In genomic region chr6:87292911-87293851, GRCm38 (mm10) we compare ENCODE assay signal across 18 mouse cellular contexts. TPM values are rescaled to one million over a fixed set of nuclear protein-coding genes. Genes with fewer than 3 reads are reported as not detected.
"Had no signal": no experiment of that assay in that cellular context is flagged by ENCODE, and none has a peak within 500 bp of the region (broad histone marks: within the 10 kb centered on the region; RNA-seq: fewer than 3 reads in every experiment).

No protein-coding gene starts in this region.

- H3K27ac ChIP-seq: limb, embryonic 15.5 days; liver, embryonic 12.5 days; midbrain, embryonic 12.5 days; stomach, postnatal 0 days had no signal

- H3K4me3 ChIP-seq: limb, embryonic 15.5 days; liver, embryonic 12.5 days; midbrain, embryonic 12.5 days had no signal

- H3K36me3 ChIP-seq: liver, embryonic 12.5 days; midbrain, embryonic 12.5 days had no signal

- H3K9ac ChIP-seq: limb, embryonic 15.5 days; liver, embryonic 12.5 days; lung, embryonic 14.5 days; midbrain, embryonic 12.5 days had no signal

- H3K27me3 ChIP-seq: limb, embryonic 15.5 days; liver, embryonic 12.5 days; midbrain, embryonic 12.5 days had no signal

- DNase-seq: kidney, adult 8-10 months; kidney, postnatal 10 days; lung, embryonic 14.5 days; lung, postnatal 14 days; thymus, adult 2 months; thymus, postnatal 36 days had no signal

- H3K4me2 ChIP-seq: limb, embryonic 15.5 days; liver, embryonic 12.5 days; lung, embryonic 14.5 days; midbrain, embryonic 12.5 days had no signal

- H3K4me1 ChIP-seq: limb, embryonic 15.5 days; midbrain, embryonic 12.5 days had no signal

- H3K9me3 ChIP-seq: limb, embryonic 15.5 days; liver, embryonic 12.5 days had no signal

- ATAC-seq: liver, embryonic 12.5 days; midbrain, embryonic 16.5 days had no signal

RNA-seq across cellular contexts. Expression of gene Antxr1, which starts 42.4 kb away (rescaled TPM):
- total RNA-seq: megakaryocyte-erythroid progenitor cell, adult 5-6 weeks had no signal

RNA-seq across cellular contexts. Expression of gene Gkn1, which starts 57.6 kb away (rescaled TPM):
- total RNA-seq: layer of hippocampus, adult 8-10 months; layer of hippocampus, postnatal 14 days; left cerebral cortex, adult 18-20 months; megakaryocyte-erythroid progenitor cell, adult 5-6 weeks had no signal
- polyA plus RNA-seq: limb, embryonic 11.5 days; limb, embryonic 15.5 days; liver, embryonic 12.5 days; liver, embryonic 16.5 days; lung, embryonic 14.5 days; midbrain, embryonic 12.5 days; midbrain, embryonic 16.5 days; neural tube, embryonic 14.5 days had no signal
